Mouse (Mus musculus) embryonic fibroblast, embryonic 13.5 days (primary cell): ENCODE results near the gene Tshz2.

ENCODE experiments used
- CTCF ChIP-seq: IDR thresholded peaks from 2 replicates; pipeline ENCODE4 v1.5.1; 2011; ENCODE audit warnings: mild to moderate bottlenecking, control low read depth, low read length, moderate library complexity, borderline replicate concordance; ENCODE audit not compliant: insufficient read depth
- POLR2A ChIP-seq: IDR thresholded peaks from 2 replicates; pipeline ENCODE4 v1.6.1; 2011; ENCODE audit warnings: low read depth, mild to moderate bottlenecking, control low read depth, low read length, moderate library complexity

DNA sequence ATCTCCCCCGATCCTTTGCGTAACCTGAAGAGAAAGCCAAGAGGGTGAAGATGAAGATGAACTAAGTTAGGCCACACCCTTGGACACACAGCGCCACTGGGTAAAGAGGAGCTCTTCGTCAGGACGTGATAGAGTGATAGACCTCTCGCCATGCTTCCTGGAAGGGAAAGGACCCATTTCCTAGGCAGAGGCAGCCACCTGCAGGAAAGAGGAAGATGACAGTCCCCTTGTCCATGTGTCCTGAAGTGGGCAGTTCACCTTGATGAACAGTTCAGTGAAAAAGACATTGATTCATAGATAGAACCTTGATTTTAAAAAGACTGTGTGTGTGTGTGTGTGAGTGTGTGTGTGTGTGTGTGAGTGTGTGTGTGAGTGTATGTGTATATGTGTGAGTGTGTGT, 209.7 kb downstream of the Tshz2 start:
- TF ChIP-seq CTCF = no peak
- no peak for TF ChIP-seq POLR2A
